Mouse (Mus musculus) embryonic facial prominence, embryonic 12.5 days (tissue): ENCODE results near the gene Ssc5d. TPM values are rescaled to one million over a fixed set of nuclear protein-coding genes. Genes with fewer than 3 reads are reported as not detected.

Experiments used
- ATAC-seq: fragments of 200-750 bp; cut with Nextera tagmentation; 2 replicates; pipeline ENCODE4 v1.8.0; 2017; ENCODE audit not compliant: insufficient number of reproducible peaks, insufficient read depth, low FRiP score, low TSS enrichment
- H3K27ac ChIP-seq: fragments of 300-500 bp; sonication (generic); 2 replicates; pipeline ENCODE4 v1.5.1; 2016; ENCODE audit warnings: mild to moderate bottlenecking
- H3K27me3 ChIP-seq: fragments of 300-500 bp; sonication (generic); 2 replicates; pipeline ENCODE4 v1.6.1; 2016; ENCODE audit warnings: mild to moderate bottlenecking, moderate library complexity
- H3K36me3 ChIP-seq: fragments of 300-500 bp; sonication (generic); 2 replicates; pipeline ENCODE4 v1.6.1; 2016; ENCODE audit warnings: mild to moderate bottlenecking
- H3K4me1 ChIP-seq: fragments of 300-500 bp; sonication (generic); 2 replicates; pipeline ENCODE4 v1.6.1; 2016
- H3K4me2 ChIP-seq: fragments of 300-500 bp; sonication (generic); replicated peaks from 2 replicates; pipeline ENCODE4 v1.6.1; 2016; ENCODE audit warnings: mild to moderate bottlenecking, moderate library complexity
- H3K4me3 ChIP-seq: fragments of 300-500 bp; sonication (generic); 2 replicates; pipeline ENCODE4 v1.5.1; 2016; ENCODE audit warnings: mild to moderate bottlenecking
- H3K9ac ChIP-seq: fragments of 300-500 bp; sonication (generic); 2 replicates; pipeline ENCODE4 v1.6.1; 2016; ENCODE audit warnings: mild to moderate bottlenecking, moderate library complexity
- H3K9me3 ChIP-seq: fragments of 300-500 bp; sonication (generic); 2 replicates; pipeline ENCODE4 v1.6.1; 2016; ENCODE audit warnings: mild to moderate bottlenecking, moderate library complexity
- WGBS: fragments of 180-500 bp; shearing (Covaris S2); methylation state at CpG from one replicate; pipeline ENCODE4 v1.1.7; 2016; 5-methylcytosine and 5-hydroxymethylcytosine counted together
- polyA plus RNA-seq: library from polyadenylated mRNA; unstranded; fragments of >200 nt; fragmentation: Nextera tagmentation; extraction: Ambion mirVana; gene quantifications from 2 replicates; pipeline ENCODE4 v1.2.1, GENCODE M21; 2016

Ssc5d gene
- polyA plus RNA-seq, 1 experiment from 2014 or later, result 1.6 TPM

DNA sequence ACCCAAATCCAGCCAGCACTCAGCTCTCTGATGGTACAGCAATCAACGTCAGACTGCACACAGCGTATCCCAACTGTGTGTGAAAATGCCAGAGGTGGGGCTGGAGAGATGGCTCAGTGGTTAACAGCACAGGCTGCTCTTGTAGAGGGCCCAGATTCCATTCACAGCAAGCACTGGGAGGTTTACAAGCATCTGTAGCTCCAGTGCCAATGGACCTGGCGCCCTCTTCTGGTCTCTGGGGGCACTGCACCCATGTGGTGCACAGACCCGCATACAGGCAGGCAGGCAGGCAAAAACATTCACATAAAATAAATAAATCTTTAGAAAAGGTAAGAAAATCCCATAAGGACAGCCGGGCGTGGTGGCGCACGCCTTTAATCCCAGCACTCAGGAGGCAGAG, 24.4 kb upstream of the Ssc5d start:
- 0 out of 2 replicates have a peak, but pooled peaks cover 4% of the 10 kb centered on the region for H3K9me3 ChIP-seq
- H3K36me3 ChIP-seq, result no peaks in the 10 kb centered on the region
- H3K4me3 ChIP-seq, result no peak overlapping the region
- peaks cover 19% of the 10 kb centered on the region for H3K27me3 ChIP-seq
- H3K27ac ChIP-seq, result no peak overlapping the region
- H3K9ac ChIP-seq, result no peak overlapping the region
- H3K4me2 ChIP-seq, result no peak overlapping the region
- H3K4me1 ChIP-seq, result no peaks in the 10 kb centered on the region
- ATAC-seq, result no peak
- 42% methylated on average over 8 of the region's 8 CpGs for WGBS

GRCm38 (mm10) chr7:4902404-4902803, 23.2 kb upstream of the Ssc5d start:
- Histone ChIP-seq H3K36me3 (no peaks in the 10 kb centered on the region), H3K9ac (no peak overlapping the region), H3K4me2 (no peak overlapping the region), H3K27me3 (peaks cover 19% of the 10 kb centered on the region), H3K9me3 (0 out of 2 replicates have a peak, but pooled peaks cover 4% of the 10 kb centered on the region), H3K27ac (no peak overlapping the region), H3K4me3 (no peak overlapping the region), H3K4me1 (no peaks in the 10 kb centered on the region)
- no peak for ATAC-seq
- WGBS, result 78% methylated on average over 9 of the region's 9 CpGs

GRCm38 (mm10) chr7:4906466-4906950, 19.1 kb upstream of the Ssc5d start, which contains the start of gene Gm36210:
Gene Gm36210, minus strand, starts transcription at chr7:4906516.
- H3K4me1 ChIP-seq, result no peaks in the 10 kb centered on the region
- H3K4me2 ChIP-seq, result no peak within 1 kb of the TSS
- no peaks in the 10 kb centered on the region for H3K36me3 ChIP-seq
- H3K9me3 ChIP-seq, result no peaks in the 10 kb centered on the region
- 60% methylated on average over 9 of the region's 10 CpGs for WGBS
- H3K9ac ChIP-seq, result no peak within 1 kb of the TSS
- H3K27ac ChIP-seq, result no peak within 1 kb of the TSS
- no peak for ATAC-seq
- H3K4me3 ChIP-seq, result no peak within 1 kb of the TSS
- H3K27me3 ChIP-seq, result no peaks in the 10 kb centered on the region

DNA sequence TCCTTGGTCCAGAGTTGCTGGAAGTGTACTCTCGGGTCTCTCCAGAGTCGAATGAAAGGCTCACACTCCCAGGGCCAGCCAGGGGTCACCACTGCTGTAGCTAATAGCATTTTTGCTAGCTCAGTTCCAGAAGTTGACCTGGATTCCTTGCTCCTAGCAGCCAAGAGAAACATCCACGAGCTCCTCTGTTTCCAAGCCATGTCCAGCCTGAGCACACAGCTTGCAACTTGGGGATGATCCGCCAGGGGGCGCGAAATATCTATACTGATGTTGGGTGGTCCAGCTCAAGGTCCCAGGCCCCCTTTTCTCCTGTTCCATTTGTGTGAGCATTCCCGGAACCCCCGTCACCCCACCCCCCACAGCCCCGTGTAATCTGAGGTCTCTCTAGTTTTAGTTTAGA, 14.0 kb upstream of the Ssc5d start:
- peaks cover 7% of the 10 kb centered on the region for H3K4me1 ChIP-seq
- WGBS, result 32% methylated on average over 9 of the region's 9 CpGs
- ATAC-seq, result no peak
- H3K9me3 ChIP-seq, result no peaks in the 10 kb centered on the region
- H3K27me3 ChIP-seq, result no peaks in the 10 kb centered on the region
- H3K4me2 ChIP-seq, result no peak overlapping the region
- H3K27ac ChIP-seq, result no peak overlapping the region
- H3K36me3 ChIP-seq, result no peaks in the 10 kb centered on the region
- no peak overlapping the region for H3K9ac ChIP-seq
- H3K4me3 ChIP-seq, result no peak overlapping the region

GRCm38 (mm10) chr7:4912248-4912647, 13.3 kb upstream of the Ssc5d start:
- Histone ChIP-seq H3K4me2 (no peak overlapping the region), H3K27me3 (no peaks in the 10 kb centered on the region), H3K9me3 (no peaks in the 10 kb centered on the region), H3K27ac (no peak overlapping the region), H3K4me3 (no peak overlapping the region), H3K4me1 (peaks cover 14% of the 10 kb centered on the region), H3K36me3 (0 out of 2 replicates have a peak, but pooled peaks cover 1% of the 10 kb centered on the region), H3K9ac (no peak overlapping the region)
- WGBS, result 60% methylated on average over 5 of the region's 5 CpGs
- ATAC-seq, result no peak

- peaks cover 16% of the 10 kb centered on the region for H3K4me1 ChIP-seq
- no peaks in the 10 kb centered on the region for H3K9me3 ChIP-seq
- under 1% methylated on average over 52 of the region's 56 CpGs for WGBS
- peak within 1 kb of the TSS; percentile 83 for H3K9ac ChIP-seq
- peak within 1 kb of the TSS; percentile 65 for H3K4me3 ChIP-seq
- peaks cover 29% of the 10 kb centered on the region for H3K36me3 ChIP-seq
- H3K27ac ChIP-seq, result peak within 1 kb of the TSS; percentile 97
- peak within 1 kb of the TSS; percentile 81 for H3K4me2 ChIP-seq
- ATAC-seq, result peak; percentile 83
- no peaks in the 10 kb centered on the region for H3K27me3 ChIP-seq
These were observed 10.4 kb upstream of the Ssc5d start, which contains the start of gene Zfp628 for GRCm38 (mm10) chr7:4915007-4915665. Gene Zfp628, plus strand, starts transcription at chr7:4915217.

DNA sequence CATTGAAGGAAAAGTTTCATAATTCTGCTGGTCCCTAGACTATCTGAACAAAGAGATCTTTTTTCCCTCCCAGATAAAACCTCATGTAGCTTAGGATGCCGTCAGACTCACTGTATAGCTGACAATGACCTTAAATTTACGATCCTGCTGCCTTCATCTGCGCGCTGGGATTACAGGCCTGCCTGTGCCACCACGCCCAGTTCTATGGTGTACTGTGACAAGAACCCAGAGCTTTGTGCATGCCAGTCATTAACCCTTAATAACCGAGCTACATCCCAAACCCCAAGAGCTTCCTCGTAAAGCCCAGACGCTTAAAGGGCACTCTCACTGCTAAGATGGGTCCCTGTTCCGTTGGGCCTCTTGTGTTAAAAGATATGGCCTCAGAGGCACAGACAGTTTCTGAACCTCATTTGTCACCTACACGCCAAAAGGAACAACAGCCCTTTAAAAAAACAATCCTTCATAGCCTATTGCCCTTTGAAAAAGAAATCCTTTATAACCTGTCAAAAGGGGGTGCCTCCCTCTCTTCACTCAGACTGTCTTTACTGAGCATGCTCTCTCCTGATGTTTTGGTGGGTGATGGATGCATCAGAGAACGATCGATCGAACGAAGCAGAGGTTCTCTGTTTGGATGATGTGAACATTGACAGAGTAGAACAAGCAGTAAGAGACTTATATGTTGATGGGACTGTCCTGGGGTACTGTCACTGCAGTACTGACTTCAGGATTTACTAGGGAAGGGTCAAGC, 9.7 kb upstream of the Ssc5d start:
- H3K9ac ChIP-seq, result peak overlapping the region; percentile 83
- H3K27me3 ChIP-seq, result no peaks in the 10 kb centered on the region
- H3K27ac ChIP-seq, result peak overlapping the region; percentile 97
- ATAC-seq, result no peak
- H3K4me2 ChIP-seq, result peak overlapping the region; percentile 81
- H3K9me3 ChIP-seq, result no peaks in the 10 kb centered on the region
- H3K4me1 ChIP-seq, result peaks cover 16% of the 10 kb centered on the region
- peaks cover 36% of the 10 kb centered on the region for H3K36me3 ChIP-seq
- H3K4me3 ChIP-seq, result peak overlapping the region; percentile 65
- 21% methylated on average over 14 of the region's 14 CpGs for WGBS

DNA sequence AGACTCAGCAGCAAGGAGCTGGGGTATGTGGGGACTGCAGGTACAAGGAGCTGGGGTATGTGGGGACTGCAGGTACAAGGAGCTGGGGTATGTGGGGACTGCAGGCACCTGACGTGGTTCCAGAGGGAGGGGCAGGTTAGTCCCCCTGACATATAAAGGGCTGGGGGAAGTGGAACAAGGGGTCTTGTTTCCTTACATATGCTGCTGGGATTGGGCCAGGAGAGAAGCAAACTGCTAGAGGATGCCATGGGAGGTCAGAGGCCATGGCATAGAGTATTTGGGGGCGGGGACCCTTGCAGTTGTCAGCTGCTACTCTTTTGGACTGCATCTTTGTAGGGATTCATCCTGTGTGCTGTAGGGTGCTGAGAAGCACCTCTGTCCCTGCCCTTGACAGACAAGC, 8.1 kb upstream of the Ssc5d start:
- 88% methylated on average over 2 of the region's 2 CpGs for WGBS
- H3K27ac ChIP-seq, result no peak overlapping the region
- ATAC-seq, result no peak
- no peak overlapping the region for H3K9ac ChIP-seq
- peaks cover 30% of the 10 kb centered on the region for H3K4me1 ChIP-seq
- no peaks in the 10 kb centered on the region for H3K27me3 ChIP-seq
- H3K4me3 ChIP-seq, result no peak overlapping the region
- H3K9me3 ChIP-seq, result no peaks in the 10 kb centered on the region
- peaks cover 43% of the 10 kb centered on the region for H3K36me3 ChIP-seq
- no peak overlapping the region for H3K4me2 ChIP-seq

GRCm38 (mm10) chr7:4918681-4919080, 6.9 kb upstream of the Ssc5d start:
- no peak overlapping the region for H3K9ac ChIP-seq
- no peak overlapping the region for H3K4me2 ChIP-seq
- H3K36me3 ChIP-seq, result peaks cover 43% of the 10 kb centered on the region
- peaks cover 42% of the 10 kb centered on the region for H3K4me1 ChIP-seq
- no peak for ATAC-seq
- WGBS, result 95% methylated on average over 15 of the region's 15 CpGs
- H3K4me3 ChIP-seq, result no peak overlapping the region
- H3K27ac ChIP-seq, result no peak overlapping the region
- H3K27me3 ChIP-seq, result no peaks in the 10 kb centered on the region
- no peaks in the 10 kb centered on the region for H3K9me3 ChIP-seq

- Histone ChIP-seq H3K9ac (no peak overlapping the region), H3K27me3 (no peaks in the 10 kb centered on the region), H3K4me1 (peaks cover 47% of the 10 kb centered on the region), H3K9me3 (no peaks in the 10 kb centered on the region), H3K36me3 (peaks cover 43% of the 10 kb centered on the region), H3K27ac (no peak overlapping the region), H3K4me3 (no peak overlapping the region), H3K4me2 (no peak overlapping the region)
- WGBS, result 80% methylated on average over 21 of the region's 21 CpGs
- no peak for ATAC-seq
These were observed 6.5 kb upstream of the Ssc5d start for GRCm38 (mm10) chr7:4919096-4919495.

DNA sequence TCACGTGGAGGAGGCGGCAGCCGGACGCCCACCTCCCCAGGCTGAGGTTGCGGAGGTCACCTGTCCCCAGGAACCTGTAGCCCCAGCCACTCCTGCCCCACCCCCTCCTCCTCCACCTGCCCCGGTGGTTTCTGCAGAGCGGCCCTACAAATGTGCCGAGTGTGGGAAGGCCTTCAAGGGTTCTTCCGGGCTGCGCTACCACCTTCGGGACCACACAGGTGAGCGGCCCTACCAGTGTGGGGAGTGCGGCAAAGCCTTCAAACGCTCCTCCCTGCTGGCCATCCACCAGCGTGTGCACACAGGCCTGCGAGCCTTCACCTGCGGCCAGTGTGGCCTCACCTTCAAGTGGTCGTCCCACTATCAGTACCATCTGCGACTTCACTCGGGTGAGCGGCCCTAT, 5.6 kb upstream of the Ssc5d start:
- 89% methylated on average over 21 of the region's 21 CpGs for WGBS
- no peak overlapping the region for H3K9ac ChIP-seq
- ATAC-seq, result no peak
- H3K27me3 ChIP-seq, result no peaks in the 10 kb centered on the region
- H3K4me1 ChIP-seq, result peaks cover 55% of the 10 kb centered on the region
- H3K4me3 ChIP-seq, result no peak overlapping the region
- H3K4me2 ChIP-seq, result no peak overlapping the region
- H3K27ac ChIP-seq, result no peak overlapping the region
- H3K36me3 ChIP-seq, result peaks cover 43% of the 10 kb centered on the region
- H3K9me3 ChIP-seq, result no peaks in the 10 kb centered on the region

GRCm38 (mm10) chr7:4920496-4920895, 5.1 kb upstream of the Ssc5d start:
- Histone ChIP-seq H3K4me3 (no peak overlapping the region), H3K27me3 (no peaks in the 10 kb centered on the region), H3K9ac (0 out of 2 replicates have a peak overlapping the region, but pooled peaks have one; percentile 36), H3K4me1 (peaks cover 61% of the 10 kb centered on the region), H3K27ac (peak overlapping the region; percentile 92; the same call in 1 of the 2 replicates), H3K4me2 (no peak overlapping the region), H3K9me3 (no peaks in the 10 kb centered on the region), H3K36me3 (peaks cover 43% of the 10 kb centered on the region)
- ATAC-seq, result no peak
- WGBS, result 91% methylated on average over 19 of the region's 19 CpGs
